In the genomic region with DNA sequence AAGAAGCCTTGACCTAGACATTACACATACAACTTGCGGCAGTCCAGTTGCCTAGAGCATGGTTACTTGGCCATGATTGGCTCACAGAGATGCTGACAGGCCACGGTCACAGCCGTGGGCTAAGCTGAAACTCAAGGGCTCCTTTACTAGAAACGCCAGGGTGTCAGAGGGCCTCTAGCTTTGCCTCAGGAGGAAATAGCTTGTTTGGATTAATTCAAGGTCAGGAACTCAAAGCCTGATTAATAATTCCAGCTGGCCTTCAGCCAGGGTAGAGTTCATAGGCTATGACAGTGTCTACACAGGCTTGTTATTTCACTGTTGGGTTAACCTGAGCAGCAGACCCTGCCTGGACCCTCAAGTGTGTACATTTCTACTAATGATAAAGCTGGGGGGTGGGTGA, we compare ENCODE assay signal across 12 mouse cellular contexts.
A peak's percentile ranks its signal among the peaks of the same experiment; 100 is the strongest.
DNase-seq lines count a peak whose midpoint lies in the region; ATAC-seq lines count a peak whose summit lies in the region.
"Had no signal": no experiment of that assay in that cellular context is flagged by ENCODE, and none has a peak within 500 bp of the region (broad histone marks: within the 10 kb centered on the region; RNA-seq: fewer than 3 reads in every experiment).

No protein-coding gene starts in this region.

- H3K27ac ChIP-seq in liver, embryonic 16.5 days (ENCODE audit: low read length) = no peak overlapping the region
- H3K27ac ChIP-seq in liver, embryonic 11.5 days (ENCODE audit: low read depth, low read length) = no peak overlapping the region
- no peak overlapping the region for H3K27ac ChIP-seq in kidney, embryonic 14.5 days (ENCODE audit: low read depth, low read length)
- H3K27ac ChIP-seq: neural tube, embryonic 13.5 days had no signal

- H3K36me3 ChIP-seq in liver, embryonic 16.5 days (ENCODE audit: control insufficient read depth, insufficient read depth) = no peaks in the 10 kb centered on the region
- no peaks in the 10 kb centered on the region; the same call in 1 of the 2 replicates for H3K36me3 ChIP-seq in liver, embryonic 11.5 days (ENCODE audit: control insufficient read depth, insufficient read depth, low read length)
- peaks cover 10% of the 10 kb centered on the region; the same call in 1 of the 2 replicates for H3K36me3 ChIP-seq in kidney, embryonic 14.5 days (ENCODE audit: control insufficient read depth, insufficient read depth, low read length)

- H3K4me2 ChIP-seq in liver, embryonic 16.5 days (ENCODE audit: low read depth, low read length) = no peak overlapping the region
- no peak overlapping the region for H3K4me2 ChIP-seq in liver, embryonic 11.5 days
- no peak overlapping the region for H3K4me2 ChIP-seq in kidney, embryonic 14.5 days (replicated peaks; ENCODE audit: low read depth, low read length)
- H3K4me2 ChIP-seq: neural tube, embryonic 13.5 days had no signal

- no peak overlapping the region for H3K9ac ChIP-seq in liver, embryonic 16.5 days (ENCODE audit: low read depth, low read length)
- no peak overlapping the region for H3K9ac ChIP-seq in liver, embryonic 11.5 days (ENCODE audit: low read depth, low read length)
- no peak overlapping the region for H3K9ac ChIP-seq in kidney, embryonic 14.5 days (ENCODE audit: low read depth, low read length)
- H3K9ac ChIP-seq: neural tube, embryonic 13.5 days had no signal

- H3K27me3 ChIP-seq in liver, embryonic 16.5 days (ENCODE audit: control insufficient read depth, insufficient read depth, low read depth, low read length) = no peaks in the 10 kb centered on the region
- no peaks in the 10 kb centered on the region for H3K27me3 ChIP-seq in liver, embryonic 11.5 days (replicated peaks; ENCODE audit: control insufficient read depth, insufficient read depth, low read length)
- no peaks in the 10 kb centered on the region for H3K27me3 ChIP-seq in kidney, embryonic 14.5 days (ENCODE audit: control insufficient read depth, insufficient read depth, low read length)
- H3K27me3 ChIP-seq: megakaryocyte, embryonic 14.5 days; neural tube, embryonic 13.5 days had no signal

- H3K9me3 ChIP-seq in liver, embryonic 16.5 days (replicated peaks; ENCODE audit: control insufficient read depth, low read length) = no peaks in the 10 kb centered on the region
- H3K9me3 ChIP-seq in liver, embryonic 11.5 days (ENCODE audit: control insufficient read depth, low read length) = no peaks in the 10 kb centered on the region
- H3K9me3 ChIP-seq in kidney, embryonic 14.5 days (ENCODE audit: control insufficient read depth, low read length) = no peaks in the 10 kb centered on the region
- H3K9me3 ChIP-seq: megakaryocyte, embryonic 14.5 days; neural tube, embryonic 13.5 days had no signal

- H3K4me1 ChIP-seq in liver, embryonic 16.5 days (ENCODE audit: control insufficient read depth, low read depth, low read length) = peaks cover 9% of the 10 kb centered on the region
- 0 out of 2 replicates have a peak, but pooled peaks cover 2% of the 10 kb centered on the region for H3K4me1 ChIP-seq in liver, embryonic 11.5 days (replicated peaks; ENCODE audit: control insufficient read depth, insufficient read depth, low read length)
- peaks cover 8% of the 10 kb centered on the region for H3K4me1 ChIP-seq in kidney, embryonic 14.5 days (ENCODE audit: control insufficient read depth, insufficient read depth, low read length)

- no peak overlapping the region for H3K4me3 ChIP-seq in liver, embryonic 16.5 days (ENCODE audit: low read depth, low read length)
- no peak overlapping the region for H3K4me3 ChIP-seq in liver, embryonic 11.5 days (ENCODE audit: low read depth, low read length)
- no peak overlapping the region for H3K4me3 ChIP-seq in kidney, embryonic 14.5 days (ENCODE audit: low read length)
- H3K4me3 ChIP-seq: megakaryocyte, embryonic 14.5 days; neural tube, embryonic 13.5 days had no signal

- no peak for DNase-seq in liver, embryonic 11.5 days (ENCODE audit: low spot score)
- peak; percentile 36 for DNase-seq in adrenal gland, postnatal 25 days
- peak; percentile 18 for DNase-seq in lung, postnatal 25 days (ENCODE audit: low spot score)
- DNase-seq in MN1 (ENCODE audit: low spot score) = no peak
- DNase-seq in layer of hippocampus, adult 9-11 months = no peak
- no peak for DNase-seq in neural tube, embryonic 10.5 days (ENCODE audit: extremely low spot score, low spot score)
- DNase-seq: cerebellum, postnatal 14 days; spleen, adult 18-20 months had no signal

- ATAC-seq in liver, embryonic 16.5 days (ENCODE audit: low read depth) = peak; percentile 10; the same call in 1 of the 2 replicates
- ATAC-seq in liver, embryonic 11.5 days (replicated peaks; ENCODE audit: low FRiP score) = no peak
- ATAC-seq in kidney, embryonic 14.5 days (ENCODE audit: low FRiP score, low TSS enrichment) = peak; percentile 58; the same call in 1 of the 2 replicates

- WGBS in liver, embryonic 16.5 days (ENCODE audit: insufficient replicate concordance) = 58% methylated on average over 4 of the region's 4 CpGs
- WGBS in liver, embryonic 11.5 days = 63% methylated on average over 4 of the region's 4 CpGs
- WGBS in kidney, embryonic 14.5 days = 67% methylated on average over 4 of the region's 4 CpGs

Comparison
In these comparisons a context has a peak if more than half of its experiments do, and no peak if none do; other contexts are left out.
1. DNase-seq: peak in adrenal gland, postnatal 25 days (single experiment) and lung, postnatal 25 days (single experiment); none in liver, embryonic 11.5 days (single experiment), MN1 (single experiment), layer of hippocampus, adult 9-11 months (single experiment) and neural tube, embryonic 10.5 days (single experiment).